8 mouse cellular contexts compared by ENCODE assay signal in the genomic region with DNA sequence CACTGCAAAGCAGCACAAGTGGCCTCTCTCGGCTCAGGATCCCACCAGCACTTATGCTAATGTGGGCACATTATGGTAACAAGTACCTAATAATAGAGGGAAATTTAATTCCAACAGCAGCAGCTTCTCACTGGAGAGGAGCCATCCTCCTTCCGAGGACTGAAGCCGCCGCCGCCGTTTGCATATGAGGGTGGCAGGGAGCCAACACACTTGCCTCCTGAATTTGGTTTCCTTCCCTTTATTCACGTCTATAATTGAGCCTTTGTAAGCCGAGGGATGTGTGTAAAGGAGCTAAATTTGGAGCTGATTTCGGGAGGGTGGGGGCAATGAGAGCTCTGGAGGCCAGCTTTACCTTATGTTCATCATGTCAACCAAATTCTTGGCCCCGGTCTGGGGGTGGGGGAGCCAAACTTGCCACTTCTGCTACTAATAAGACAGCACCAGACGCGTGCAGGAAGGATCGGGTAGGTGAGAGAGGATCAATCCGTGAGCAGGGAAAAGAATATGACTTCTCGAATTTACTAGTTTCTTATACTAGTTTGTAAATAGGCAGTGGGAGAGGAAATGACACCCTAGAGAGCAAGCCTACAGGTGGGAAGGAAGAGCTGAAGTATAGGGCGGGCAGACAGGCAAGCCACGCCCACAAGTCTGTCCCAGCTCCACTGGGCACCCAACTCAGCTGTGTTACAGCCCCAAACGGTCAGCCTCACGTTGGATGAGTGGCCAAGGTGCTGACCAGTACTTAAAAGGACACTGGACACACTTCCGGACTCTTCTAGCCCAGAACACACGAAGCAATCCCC. TPM values are rescaled to one million over a fixed set of nuclear protein-coding genes. Genes with fewer than 3 reads are reported as not detected.
DNase-seq lines count a peak whose midpoint lies in the region; ATAC-seq and TF ChIP-seq lines count a peak whose summit lies in the region.

No protein-coding gene starts in this region.

- TF ChIP-seq CTCF in hindbrain, postnatal 0 days (IDR thresholded peaks at IDR 0.05; ENCODE audit: low read depth) = no peak

- WGBS in hindbrain, postnatal 0 days = 14% methylated on average over 21 of the region's 21 CpGs
- WGBS in midbrain, embryonic 16.5 days = 18% methylated on average over 21 of the region's 21 CpGs

- peak overlapping the region; percentile 66 for H3K27ac ChIP-seq in hindbrain, postnatal 0 days
- H3K27ac ChIP-seq in midbrain, embryonic 16.5 days (ENCODE audit: low read length) = peak overlapping the region; percentile 58

- no peak overlapping the region for H3K4me3 ChIP-seq in hindbrain, postnatal 0 days (ENCODE audit: low read length)
- H3K4me3 ChIP-seq in midbrain, embryonic 16.5 days (ENCODE audit: low read depth, low read length) = no peak overlapping the region

- no peaks in the 10 kb centered on the region; the same call in 1 of the 2 replicates for H3K27me3 ChIP-seq in hindbrain, postnatal 0 days (ENCODE audit: insufficient read depth, low read length)
- peaks cover 11% of the 10 kb centered on the region; the same call in 1 of the 2 replicates for H3K27me3 ChIP-seq in midbrain, embryonic 16.5 days (ENCODE audit: control insufficient read depth, insufficient read depth, low read depth, low read length)

- intact Hi-C loops in left cerebral cortex, postnatal 25 days (cut with DNase I) = no loop called here

- ATAC-seq in hindbrain, postnatal 0 days = peak; percentile 83
- ATAC-seq in midbrain, embryonic 16.5 days = peak; percentile 91

- H3K36me3 ChIP-seq in hindbrain, postnatal 0 days (ENCODE audit: insufficient read depth, low read length) = no peaks in the 10 kb centered on the region
- no peaks in the 10 kb centered on the region for H3K36me3 ChIP-seq in midbrain, embryonic 16.5 days (ENCODE audit: control insufficient read depth, insufficient read depth, low read length)

- no peaks in the 10 kb centered on the region for H3K9me3 ChIP-seq in hindbrain, postnatal 0 days (ENCODE audit: low read length)
- no peaks in the 10 kb centered on the region for H3K9me3 ChIP-seq in midbrain, embryonic 16.5 days (replicated peaks; ENCODE audit: control insufficient read depth, low read length, poor library complexity, severe bottlenecking)

- peak; percentile 49 for DNase-seq in adrenal gland, postnatal 14 days
- DNase-seq in adrenal gland, adult 2 months = no peak
- peak; percentile 82 to 84 for DNase-seq in cerebellum, postnatal 10 days
- DNase-seq in gastrocnemius, postnatal 10 days = peak; percentile 51
- peak; percentile 93 for DNase-seq in hindbrain, postnatal 0 days (ENCODE audit: low spot score)
- peak; percentile 86 to 92 for DNase-seq in left cerebral cortex, postnatal 25 days (ENCODE audit: low spot score in 2 of 2)
- DNase-seq in T-cell, adult 2 months (ENCODE audit: low spot score) = no peak

- H3K4me2 ChIP-seq in hindbrain, postnatal 0 days (ENCODE audit: low read depth, low read length) = peak overlapping the region; percentile 39
- peak overlapping the region; percentile 5 for H3K4me2 ChIP-seq in midbrain, embryonic 16.5 days (ENCODE audit: low read length)

- H3K4me1 ChIP-seq in hindbrain, postnatal 0 days (ENCODE audit: insufficient read depth, low read length) = peaks cover 14% of the 10 kb centered on the region
- peaks cover 16% of the 10 kb centered on the region for H3K4me1 ChIP-seq in midbrain, embryonic 16.5 days (ENCODE audit: control insufficient read depth, insufficient read depth, low read length)

- peak overlapping the region; percentile 21; the same call in 1 of the 2 replicates for H3K9ac ChIP-seq in hindbrain, postnatal 0 days (replicated peaks; ENCODE audit: low read length)
- H3K9ac ChIP-seq in midbrain, embryonic 16.5 days (ENCODE audit: low read depth, low read length) = 0 out of 2 replicates have a peak overlapping the region, but pooled peaks have one; percentile 2

RNA-seq across cellular contexts. Expression of gene Cdhr3, which starts 56.8 kb away (rescaled TPM):
- not detected in 2 replicates for total RNA-seq in adrenal gland, postnatal 14 days (2021)
- total RNA-seq in adrenal gland, adult 2 months (2021) = not detected
- polyA plus RNA-seq in adrenal gland, adult 2 months (2012; rRNA removed) = 0.06 TPM in 1 of 2 replicates, not detected in the other
- total RNA-seq in gastrocnemius, postnatal 10 days (2021) = 1 to 10 TPM; 2.0 to 2.6 TPM
- total RNA-seq in hindbrain, postnatal 0 days (2014; rRNA removed) = 0.04 and 0.89 TPM in 2 replicates
- polyA plus RNA-seq in hindbrain, postnatal 0 days (2015; fragmentation: Nextera tagmentation; extraction: Ambion mirVana) = 0.53 and 0.81 TPM in 2 replicates
- total RNA-seq in left cerebral cortex, postnatal 25 days (2021) = 1 to 10 TPM in 1 of 2 experiments, under 1 TPM in 1; 0.76 to 1.8 TPM
- polyA plus RNA-seq in midbrain, embryonic 16.5 days (2015; fragmentation: Nextera tagmentation; extraction: Ambion mirVana) = 0.51 and 0.56 TPM in 2 replicates

Comparison
In these comparisons a context has a peak if more than half of its experiments do, and no peak if none do; other contexts are left out.
1. DNase-seq: peak in adrenal gland, postnatal 14 days (single experiment), cerebellum, postnatal 10 days (2 of 2), gastrocnemius, postnatal 10 days (single experiment), hindbrain, postnatal 0 days (single experiment) and left cerebral cortex, postnatal 25 days (2 of 2); none in adrenal gland, adult 2 months (single experiment) and T-cell, adult 2 months (single experiment).